In the genomic region with DNA sequence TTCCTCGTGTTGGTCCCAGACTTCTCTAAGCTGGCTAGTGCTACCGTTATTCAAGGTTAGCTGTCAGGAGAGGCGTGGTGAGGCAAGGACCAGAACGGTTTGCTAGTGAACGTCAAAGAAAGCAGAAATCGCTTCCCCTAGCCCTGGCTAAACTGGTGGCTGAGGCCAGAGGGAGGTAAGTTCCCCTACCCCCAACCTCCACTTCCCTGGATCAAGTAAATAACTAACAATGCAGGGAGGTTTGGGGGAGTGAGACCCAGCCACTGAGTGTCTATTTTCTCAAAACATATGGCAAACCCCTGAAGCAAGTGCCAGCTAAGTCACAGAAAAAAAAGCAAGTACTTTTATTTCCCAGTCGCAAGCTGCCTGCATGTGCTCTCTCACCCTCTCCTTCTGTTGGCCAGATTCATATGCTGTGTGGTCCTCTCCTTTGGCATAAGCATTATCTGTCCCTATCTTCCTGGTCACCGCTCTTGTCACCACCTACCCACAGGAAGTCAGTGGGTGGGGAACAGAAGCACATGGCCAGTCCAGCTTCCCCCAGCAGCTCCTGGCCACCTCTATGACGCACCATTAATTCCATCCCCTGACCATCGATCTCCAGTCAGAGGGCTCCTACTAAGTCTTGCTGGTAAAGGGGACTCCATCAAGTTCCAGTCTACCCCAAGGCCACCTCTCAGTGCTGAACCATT, we compare ENCODE assay signal across 9 mouse cellular contexts.
DNase-seq lines count a peak whose midpoint lies in the region; ATAC-seq and TF ChIP-seq lines count a peak whose summit lies in the region.
"Had no signal": no experiment of that assay in that cellular context is flagged by ENCODE, and none has a peak within 500 bp of the region (broad histone marks: within the 10 kb centered on the region; RNA-seq: fewer than 3 reads in every experiment).

No protein-coding gene starts in this region.

- H3K4me3 ChIP-seq in kidney, embryonic 15.5 days (replicated peaks), result 0 out of 2 replicates have a peak overlapping the region, but pooled peaks have one; percentile 2
- H3K4me3 ChIP-seq in kidney, adult 2 months (ENCODE audit: insufficient read depth, low read depth, low read length), result no peak overlapping the region
- H3K4me3 ChIP-seq in cerebellum, adult 2 months (replicated peaks; ENCODE audit: insufficient read depth, low read depth, low read length), result peak overlapping the region; percentile 59
- peak overlapping the region; percentile 39 for H3K4me3 ChIP-seq in forebrain, embryonic 13.5 days
- H3K4me3 ChIP-seq in thymus, adult 2 months (ENCODE audit: control insufficient read depth, insufficient read depth, low read length), result no peak overlapping the region

- peak overlapping the region; percentile 51; the same call in 1 of the 2 replicates for H3K27ac ChIP-seq in kidney, embryonic 15.5 days
- H3K27ac ChIP-seq in kidney, adult 2 months (ENCODE audit: insufficient read depth, low read depth, low read length), result no peak overlapping the region
- H3K27ac ChIP-seq in cerebellum, adult 2 months (ENCODE audit: insufficient read depth, low read length), result peak overlapping the region; percentile 97
- peak overlapping the region; percentile 85 for H3K27ac ChIP-seq in forebrain, embryonic 13.5 days
- H3K27ac ChIP-seq in thymus, adult 2 months (ENCODE audit: control insufficient read depth, insufficient read depth, low read length), result no peak overlapping the region

- no peaks in the 10 kb centered on the region for H3K27me3 ChIP-seq in kidney, embryonic 15.5 days
- H3K27me3 ChIP-seq in kidney, adult 2 months (replicated peaks; ENCODE audit: control insufficient read depth, insufficient read depth, low read length), result no peaks in the 10 kb centered on the region
- no peaks in the 10 kb centered on the region for H3K27me3 ChIP-seq in cerebellum, adult 2 months (ENCODE audit: control insufficient read depth, insufficient read depth, low read length)
- H3K27me3 ChIP-seq in forebrain, embryonic 13.5 days, result no peaks in the 10 kb centered on the region
- H3K27me3 ChIP-seq in thymus, adult 2 months (ENCODE audit: control insufficient read depth, insufficient read depth, low read length), result no peaks in the 10 kb centered on the region
- H3K27me3 ChIP-seq: Patski had no signal

- no peaks in the 10 kb centered on the region for H3K36me3 ChIP-seq in kidney, embryonic 15.5 days
- H3K36me3 ChIP-seq in kidney, adult 2 months (ENCODE audit: control insufficient read depth, insufficient read depth, low read length), result no peaks in the 10 kb centered on the region
- no peaks in the 10 kb centered on the region for H3K36me3 ChIP-seq in forebrain, embryonic 13.5 days (ENCODE audit: poor library complexity, severe bottlenecking)
- H3K36me3 ChIP-seq in thymus, adult 2 months (ENCODE audit: control insufficient read depth, insufficient read depth, low read length), result no peaks in the 10 kb centered on the region

- no peaks in the 10 kb centered on the region for H3K9me3 ChIP-seq in kidney, embryonic 15.5 days (replicated peaks)
- no peaks in the 10 kb centered on the region for H3K9me3 ChIP-seq in forebrain, embryonic 13.5 days (replicated peaks)

- no peak for DNase-seq in kidney, adult 2 months
- DNase-seq in cerebellum, adult 2 months, result peak in 1 of 2 experiments; percentile 71
- no peak for DNase-seq in thymus, adult 2 months
- no peak for DNase-seq in c-Kit-positive CD71-positive TER-119-positive erythroid progenitor cells, embryonic 14.5 days (ENCODE audit: low spot score)
- no peak for DNase-seq in lung, postnatal 10 days

- H3K9ac ChIP-seq in kidney, embryonic 15.5 days, result no peak overlapping the region
- peak overlapping the region; percentile 47 for H3K9ac ChIP-seq in forebrain, embryonic 13.5 days

- TF ChIP-seq POLR2A in kidney, adult 2 months (IDR thresholded peaks at IDR 0.05; ENCODE audit: low read depth, low read length), result no peak
- 0 out of 2 replicates have a peak, but pooled peaks have one; percentile 3 for TF ChIP-seq POLR2A in cerebellum, adult 2 months (IDR thresholded peaks at IDR 0.05; ENCODE audit: borderline replicate concordance, insufficient read depth, low read length)
- TF ChIP-seq POLR2A in thymus, adult 2 months (IDR thresholded peaks at IDR 0.05; ENCODE audit: control insufficient read depth, extremely low read depth, insufficient read depth, low read length, poor library complexity), result no peak

- H3K4me2 ChIP-seq in kidney, embryonic 15.5 days, result peak overlapping the region; percentile 60
- peak overlapping the region; percentile 62 for H3K4me2 ChIP-seq in forebrain, embryonic 13.5 days

- no peak for TF ChIP-seq CTCF in kidney, adult 2 months (conservative IDR thresholded peaks at IDR 0.05; ENCODE audit: insufficient read depth, insufficient read length, low read depth, low read length)
- no peak for TF ChIP-seq CTCF in cerebellum, adult 2 months (IDR thresholded peaks at IDR 0.05; ENCODE audit: borderline replicate concordance, insufficient read depth, low read depth, low read length)
- TF ChIP-seq CTCF in thymus, adult 2 months (IDR thresholded peaks at IDR 0.05; ENCODE audit: borderline replicate concordance, control insufficient read depth, extremely low read depth, insufficient read depth, low read length, poor library complexity), result no peak

- WGBS in kidney, embryonic 15.5 days, result 31% methylated on average over 10 of the region's 10 CpGs
- 39% methylated on average over 10 of the region's 10 CpGs for WGBS in kidney, adult 2 months
- 4% methylated on average over 10 of the region's 10 CpGs for WGBS in cerebellum, adult 2 months
- WGBS in forebrain, embryonic 13.5 days, result 74% methylated on average over 10 of the region's 10 CpGs
- whole genome bisulfite sequencing in thymus, adult 2 months, result 47% methylated on average over 10 of the region's 10 CpGs

- ATAC-seq in kidney, embryonic 15.5 days (replicated peaks; ENCODE audit: low FRiP score), result 0 out of 2 replicates have a peak, but pooled peaks have one; percentile 38
- ATAC-seq in forebrain, embryonic 13.5 days, result peak; percentile 7
- peak; percentile 45 for ATAC-seq in megakaryocyte progenitor cell, adult 5-6 weeks (replicated peaks; ENCODE audit: poor library complexity)
- ATAC-seq: Patski had no signal

- H3K4me1 ChIP-seq in kidney, embryonic 15.5 days, result peaks cover 28% of the 10 kb centered on the region
- peaks cover 8% of the 10 kb centered on the region for H3K4me1 ChIP-seq in kidney, adult 2 months (ENCODE audit: control insufficient read depth, insufficient read depth, low read length)
- peaks cover 47% of the 10 kb centered on the region for H3K4me1 ChIP-seq in cerebellum, adult 2 months (ENCODE audit: control insufficient read depth, insufficient read depth, low read length)
- peaks cover 36% of the 10 kb centered on the region for H3K4me1 ChIP-seq in forebrain, embryonic 13.5 days
- peaks cover 21% of the 10 kb centered on the region for H3K4me1 ChIP-seq in thymus, adult 2 months (replicated peaks; ENCODE audit: control insufficient read depth, insufficient read depth, low read length)

Comparison
In these comparisons a context has a peak if more than half of its experiments do, and no peak if none do; other contexts are left out.
1. H3K27ac ChIP-seq: peak in kidney, embryonic 15.5 days (single experiment), cerebellum, adult 2 months (single experiment) and forebrain, embryonic 13.5 days (single experiment); none in kidney, adult 2 months (single experiment) and thymus, adult 2 months (single experiment).
2. H3K4me3 ChIP-seq: peak in kidney, embryonic 15.5 days (single experiment), cerebellum, adult 2 months (single experiment) and forebrain, embryonic 13.5 days (single experiment); none in kidney, adult 2 months (single experiment) and thymus, adult 2 months (single experiment).
3. Peak in every context shown above with its lines, with median percentiles within 50 percentile points of each other: ATAC-seq.